Mouse (Mus musculus) cerebellum, adult (tissue): ENCODE results near the gene Dnase1l3.

ENCODE experiments used
- ATAC-seq: cut with Nextera tagmentation; 2 replicates; pipeline ENCODE4 v1.9.2; 2017; ENCODE audit warnings: mild to moderate bottlenecking, moderate library complexity, mixed read lengths; ENCODE audit not compliant: insufficient number of reproducible peaks, low FRiP score, low TSS enrichment

Gene Dnase1l3

GRCm38 (mm10) chr14:7994271-7994767 lies at the start of gene Dnase1l3:
Gene Dnase1l3, minus strand, starts transcription at chr14:7994573.
- no peak for ATAC-seq

GRCm38 (mm10) chr14:8042577-8042976 lies 48.2 kb upstream of the Dnase1l3 start:
- no peak for ATAC-seq

- no peak for ATAC-seq
Observed at GRCm38 (mm10) chr14:8042120-8042519, 47.7 kb upstream of the Dnase1l3 start.

- ATAC-seq = no peak
Observed at GRCm38 (mm10) chr14:8040911-8041678, 46.7 kb upstream of the Dnase1l3 start.

GRCm38 (mm10) chr14:8040179-8040578 lies 45.8 kb upstream of the Dnase1l3 start:
- ATAC-seq = no peak

- ATAC-seq = peak; percentile 86
Observed at GRCm38 (mm10) chr14:8038791-8039448, 44.5 kb upstream of the Dnase1l3 start.

GRCm38 (mm10) chr14:8038150-8038549 lies 43.8 kb upstream of the Dnase1l3 start:
- no peak for ATAC-seq

GRCm38 (mm10) chr14:8036406-8036805 lies 42.0 kb upstream of the Dnase1l3 start:
- ATAC-seq = no peak

GRCm38 (mm10) chr14:8035951-8036350 lies 41.6 kb upstream of the Dnase1l3 start:
- no peak for ATAC-seq

- ATAC-seq = no peak
Observed at GRCm38 (mm10) chr14:8034561-8034960, 40.2 kb upstream of the Dnase1l3 start.

- ATAC-seq = peak; percentile 88
Observed at GRCm38 (mm10) chr14:8032087-8032944, 37.9 kb upstream of the Dnase1l3 start.

GRCm38 (mm10) chr14:8030535-8030934 lies 36.2 kb upstream of the Dnase1l3 start:
- no peak for ATAC-seq

- no peak for ATAC-seq
Observed at GRCm38 (mm10) chr14:8029752-8030151, 35.4 kb upstream of the Dnase1l3 start.

- ATAC-seq = no peak
Observed at GRCm38 (mm10) chr14:8028086-8028485, 33.7 kb upstream of the Dnase1l3 start.

GRCm38 (mm10) chr14:8026769-8027531 lies 32.6 kb upstream of the Dnase1l3 start:
- ATAC-seq = no peak

- no peak for ATAC-seq
Observed at GRCm38 (mm10) chr14:8024936-8025335, 30.6 kb upstream of the Dnase1l3 start.

- ATAC-seq = no peak
Observed at GRCm38 (mm10) chr14:8024469-8024868, 30.1 kb upstream of the Dnase1l3 start.

GRCm38 (mm10) chr14:8020546-8020945 lies 26.2 kb upstream of the Dnase1l3 start:
- ATAC-seq = no peak

- no peak for ATAC-seq
Observed at GRCm38 (mm10) chr14:8020011-8020410, 25.6 kb upstream of the Dnase1l3 start.

- ATAC-seq = no peak
Observed at GRCm38 (mm10) chr14:8016951-8017350, 22.6 kb upstream of the Dnase1l3 start.
